Mouse (Mus musculus) heart, postnatal 0 days (tissue): ENCODE data around the gene Adora1. TPM values are rescaled to one million over a fixed set of nuclear protein-coding genes. Genes with fewer than 3 reads are reported as not detected.
"Not testable (repeated sequence)": the region's sequence is repeated elsewhere in the genome, so short reads cannot be mapped to it uniquely, and the experiment has no call there.

Experiments
- ATAC-seq: fragments of 200-750 bp; cut with Nextera tagmentation; 2 replicates; pipeline ENCODE4 v1.8.0; 2017; ENCODE audit warnings: low read depth, moderate number of reproducible peaks, moderate library complexity; ENCODE audit not compliant: insufficient read depth
- DNase-seq: peaks from one replicate; pipeline ENCODE4 v3.0.0-alpha.2; 2016; ENCODE audit warnings: low spot score
- H3K27ac ChIP-seq: fragments of 300-500 bp; sonication (generic); 2 replicates; pipeline ENCODE4 v1.5.1; 2014; ENCODE audit warnings: low read depth, mild to moderate bottlenecking
- H3K27me3 ChIP-seq: fragments of 300-500 bp; sonication (generic); 2 replicates; pipeline ENCODE4 v1.6.1; 2014; ENCODE audit warnings: low read length, mixed read lengths; ENCODE audit not compliant: control insufficient read depth, insufficient read depth
- H3K36me3 ChIP-seq: fragments of 300-500 bp; sonication (generic); replicated peaks from 2 replicates; pipeline ENCODE4 v1.6.1; 2014; ENCODE audit warnings: low read length, mixed read lengths; ENCODE audit not compliant: control insufficient read depth, insufficient read depth
- H3K4me1 ChIP-seq: fragments of 300-500 bp; sonication (generic); 2 replicates; pipeline ENCODE4 v1.6.1; 2014; ENCODE audit warnings: antibody characterized with exemption; ENCODE audit not compliant: control insufficient read depth, insufficient read depth
- H3K4me2 ChIP-seq: fragments of 300-500 bp; sonication (generic); 2 replicates; pipeline ENCODE4 v1.6.1; 2014; ENCODE audit warnings: low read depth, mild to moderate bottlenecking, low read length, moderate library complexity
- H3K4me3 ChIP-seq: fragments of 300-500 bp; sonication (generic); 2 replicates; pipeline ENCODE4 v1.5.1; 2014; ENCODE audit warnings: low read depth, low read length
- H3K9ac ChIP-seq: fragments of 300-500 bp; sonication (generic); replicated peaks from 2 replicates; pipeline ENCODE4 v1.6.1; 2014; ENCODE audit warnings: low read depth, low read length, mixed read lengths
- H3K9me3 ChIP-seq: fragments of 300-500 bp; sonication (generic); replicated peaks from 2 replicates; pipeline ENCODE4 v1.6.1; 2016; ENCODE audit warnings: low read length; ENCODE audit not compliant: control insufficient read depth
- CTCF ChIP-seq: IDR thresholded peaks from 2 replicates; pipeline ENCODE4 v1.5.1; 2016; ENCODE audit warnings: antibody characterized with exemption, control low read depth, low read depth
- EP300 ChIP-seq: IDR thresholded peaks from 2 replicates; pipeline ENCODE4 v1.6.1; 2016; ENCODE audit warnings: antibody characterized with exemption, low read depth
- WGBS: fragments of 180-500 bp; shearing (Covaris S2); extraction: QIAGEN DNeasy Blood & Tissue Kit; methylation state at CpG from one replicate; pipeline ENCODE4 v1.1.7; 2014; 5-methylcytosine and 5-hydroxymethylcytosine counted together
- polyA plus RNA-seq: library from polyadenylated mRNA; unstranded; fragments of >200 nt; fragmentation: Nextera tagmentation; extraction: Ambion mirVana; gene quantifications from 2 replicates; pipeline ENCODE4 v1.2.1, GENCODE M21; 2015
- total RNA-seq: library from RNA; depleted of rRNA; stranded (reverse); fragments of >200 nt; gene quantifications from 2 replicates; pipeline ENCODE4 v1.2.3, GENCODE M21; 2014; ENCODE audit warnings: low replicate concordance

Adora1 gene
- total and polyA plus RNA-seq, 2 experiments from 2014 or later: 12.9 to 29.2 TPM

- WGBS: 41% methylated on average over 2 of the region's 2 CpGs
- ATAC-seq (no peak), DNase-seq (no peak)
- Histone ChIP-seq H3K9ac (no peak overlapping the region), H3K4me2 (no peak overlapping the region), H3K27ac (no peak overlapping the region), H3K27me3 (no peaks in the 10 kb centered on the region), H3K4me1 (no peaks in the 10 kb centered on the region), H3K9me3 (peaks cover 8% of the 10 kb centered on the region; the same call in 1 of the 2 replicates), H3K4me3 (no peak overlapping the region), H3K36me3 (no peaks in the 10 kb centered on the region)
- TF ChIP-seq EP300 (no peak), CTCF (no peak)
Measured at GRCm38 (mm10) chr1:134265797-134266196, 30.6 kb upstream of the Adora1 start.

GRCm38 (mm10) chr1:134264341-134264740 lies 29.1 kb upstream of the Adora1 start:
- H3K27me3 ChIP-seq: no peaks in the 10 kb centered on the region
- H3K36me3 ChIP-seq: no peaks in the 10 kb centered on the region
- 85% methylated on average over 6 of the region's 6 CpGs for WGBS
- no peak overlapping the region for H3K4me2 ChIP-seq
- no peak for TF ChIP-seq CTCF
- TF ChIP-seq EP300: no peak
- DNase-seq (no peak), ATAC-seq (no peak)
- H3K4me3 ChIP-seq: no peak overlapping the region
- no peaks in the 10 kb centered on the region for H3K4me1 ChIP-seq
- no peak overlapping the region for H3K27ac ChIP-seq
- H3K9me3 ChIP-seq: peaks cover 13% of the 10 kb centered on the region; the same call in 1 of the 2 replicates
- no peak overlapping the region for H3K9ac ChIP-seq

GRCm38 (mm10) chr1:134249681-134250080 lies 14.4 kb upstream of the Adora1 start:
- H3K4me1 ChIP-seq, H3K9me3 ChIP-seq, H3K36me3 ChIP-seq, H3K4me2 ChIP-seq, H3K27me3 ChIP-seq, ATAC-seq, H3K27ac ChIP-seq, DNase-seq, H3K9ac ChIP-seq, H3K4me3 ChIP-seq: not testable (repeated sequence)
- 76% methylated on average over 1 of the region's 1 CpGs for WGBS

- ATAC-seq (no peak), DNase-seq (no peak)
- H3K9ac ChIP-seq: no peak overlapping the region
- no peak overlapping the region for H3K4me3 ChIP-seq
- no peaks in the 10 kb centered on the region for H3K27me3 ChIP-seq
- H3K4me1 ChIP-seq: peaks cover 8% of the 10 kb centered on the region
- TF ChIP-seq EP300 (no peak), CTCF (no peak)
- H3K27ac ChIP-seq: no peak overlapping the region
- H3K4me2 ChIP-seq: no peak overlapping the region
- no peaks in the 10 kb centered on the region for H3K9me3 ChIP-seq
- H3K36me3 ChIP-seq: no peaks in the 10 kb centered on the region
- WGBS: 47% methylated on average over 4 of the region's 4 CpGs
Measured at GRCm38 (mm10) chr1:134246590-134246989, 11.4 kb upstream of the Adora1 start.

- ATAC-seq: no peak
- H3K27me3 ChIP-seq: no peaks in the 10 kb centered on the region
- H3K4me1 ChIP-seq: peaks cover 8% of the 10 kb centered on the region
- H3K27ac ChIP-seq: no peak overlapping the region
- H3K36me3 ChIP-seq: no peaks in the 10 kb centered on the region
- TF ChIP-seq EP300 (no peak), CTCF (no peak)
- no peak overlapping the region for H3K4me2 ChIP-seq
- WGBS: 80% methylated on average over 13 of the region's 14 CpGs
- no peak overlapping the region for H3K9ac ChIP-seq
- no peaks in the 10 kb centered on the region for H3K9me3 ChIP-seq
- no peak overlapping the region for H3K4me3 ChIP-seq
- DNase-seq: no peak
Measured at GRCm38 (mm10) chr1:134245004-134245717, 9.9 kb upstream of the Adora1 start.
